Mouse (Mus musculus) small intestine, adult 2 months (tissue): Measurements from ENCODE around the gene Cox19. TPM values are rescaled to one million over a fixed set of nuclear protein-coding genes. Genes with fewer than 3 reads are reported as not detected.
A peak's percentile ranks its signal among the peaks of the same experiment; 100 is the strongest.
"Not testable (repeated sequence)": the region's sequence is repeated elsewhere in the genome, so short reads cannot be mapped to it uniquely, and the experiment has no call there.

ENCODE experiments used
- H3K27ac ChIP-seq: fragments of 200-500 bp; 2 replicates; pipeline ENCODE4 v1.5.1; 2012; ENCODE audit warnings: low read depth, low read length, control low read depth, inconsistent platforms; ENCODE audit not compliant: insufficient read depth
- H3K27me3 ChIP-seq: fragments of 200-500 bp; 2 replicates; pipeline ENCODE4 v1.6.1; 2012; ENCODE audit warnings: mild to moderate bottlenecking, moderate library complexity, low read length, inconsistent platforms; ENCODE audit not compliant: control insufficient read depth, insufficient read depth
- H3K36me3 ChIP-seq: fragments of 200-500 bp; 2 replicates; pipeline ENCODE4 v1.6.1; 2012; ENCODE audit warnings: mild to moderate bottlenecking, low read length, control low read depth, inconsistent platforms; ENCODE audit not compliant: control insufficient read depth, insufficient read depth
- H3K4me1 ChIP-seq: fragments of 200-500 bp; 2 replicates; pipeline ENCODE4 v1.6.1; 2012; ENCODE audit warnings: low read length, inconsistent platforms, mixed read lengths; ENCODE audit not compliant: control insufficient read depth, insufficient read depth, insufficient read length
- H3K4me3 ChIP-seq: fragments of 200-500 bp; 2 replicates; pipeline ENCODE4 v1.5.1; 2012; ENCODE audit warnings: low read depth, mild to moderate bottlenecking, control low read depth, inconsistent platforms, low read length, moderate library complexity
- CTCF ChIP-seq: fragments of 200-500 bp; IDR thresholded peaks from 2 replicates; pipeline ENCODE4 v1.5.1; 2012; ENCODE audit warnings: low read depth, mild to moderate bottlenecking, control low read depth, inconsistent platforms, low read length, moderate library complexity, mixed read lengths; ENCODE audit not compliant: insufficient replicate concordance, insufficient read length; ENCODE audit errors: extremely low read depth
- POLR2A ChIP-seq: fragments of 200-500 bp; IDR thresholded peaks from 2 replicates; pipeline ENCODE4 v1.6.1; 2012; ENCODE audit warnings: low read depth, mild to moderate bottlenecking, control low read depth, inconsistent platforms, low read length, moderate library complexity
- WGBS: fragments of 180-500 bp; shearing (Covaris S2); methylation state at CpG from one replicate; pipeline ENCODE4 v1.1.7; 2018; 5-methylcytosine and 5-hydroxymethylcytosine counted together
- polyA plus RNA-seq: library from polyadenylated mRNA; depleted of rRNA; stranded (reverse); fragments of >200 nt; gene quantifications from 2 replicates; pipeline ENCODE4 v1.2.3, GENCODE M21; 2012

The Cox19 gene
- polyA plus RNA-seq, 1 experiment, result 104 TPM

DNA sequence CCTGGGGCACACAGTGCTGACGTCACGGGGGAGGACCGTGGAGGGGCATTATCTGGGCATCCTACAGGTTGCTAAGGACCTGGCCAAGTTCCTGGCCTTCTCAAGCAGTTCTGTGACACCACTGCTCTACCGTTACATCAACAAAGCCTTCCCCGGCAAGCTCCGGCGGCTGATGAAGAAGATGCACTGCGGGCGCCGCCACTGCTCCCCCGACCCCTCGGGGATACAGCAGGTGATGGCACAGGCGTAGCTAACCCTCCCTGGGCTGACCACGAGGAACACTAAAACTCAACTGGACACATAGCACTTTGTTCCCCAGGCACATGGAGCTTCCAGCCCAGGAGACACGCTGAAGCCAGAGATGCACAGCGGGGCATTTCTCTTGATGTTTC is 42.0 kb upstream of the Cox19 start:
- no peaks in the 10 kb centered on the region for H3K27me3 ChIP-seq
- H3K4me3 ChIP-seq, result no peak overlapping the region
- TF ChIP-seq CTCF (no peak), POLR2A (no peak)
- H3K4me1 ChIP-seq, result peaks cover 9% of the 10 kb centered on the region
- 94% methylated on average over 16 of the region's 16 CpGs for WGBS
- H3K27ac ChIP-seq, result no peak overlapping the region
- H3K36me3 ChIP-seq, result no peaks in the 10 kb centered on the region

DNA sequence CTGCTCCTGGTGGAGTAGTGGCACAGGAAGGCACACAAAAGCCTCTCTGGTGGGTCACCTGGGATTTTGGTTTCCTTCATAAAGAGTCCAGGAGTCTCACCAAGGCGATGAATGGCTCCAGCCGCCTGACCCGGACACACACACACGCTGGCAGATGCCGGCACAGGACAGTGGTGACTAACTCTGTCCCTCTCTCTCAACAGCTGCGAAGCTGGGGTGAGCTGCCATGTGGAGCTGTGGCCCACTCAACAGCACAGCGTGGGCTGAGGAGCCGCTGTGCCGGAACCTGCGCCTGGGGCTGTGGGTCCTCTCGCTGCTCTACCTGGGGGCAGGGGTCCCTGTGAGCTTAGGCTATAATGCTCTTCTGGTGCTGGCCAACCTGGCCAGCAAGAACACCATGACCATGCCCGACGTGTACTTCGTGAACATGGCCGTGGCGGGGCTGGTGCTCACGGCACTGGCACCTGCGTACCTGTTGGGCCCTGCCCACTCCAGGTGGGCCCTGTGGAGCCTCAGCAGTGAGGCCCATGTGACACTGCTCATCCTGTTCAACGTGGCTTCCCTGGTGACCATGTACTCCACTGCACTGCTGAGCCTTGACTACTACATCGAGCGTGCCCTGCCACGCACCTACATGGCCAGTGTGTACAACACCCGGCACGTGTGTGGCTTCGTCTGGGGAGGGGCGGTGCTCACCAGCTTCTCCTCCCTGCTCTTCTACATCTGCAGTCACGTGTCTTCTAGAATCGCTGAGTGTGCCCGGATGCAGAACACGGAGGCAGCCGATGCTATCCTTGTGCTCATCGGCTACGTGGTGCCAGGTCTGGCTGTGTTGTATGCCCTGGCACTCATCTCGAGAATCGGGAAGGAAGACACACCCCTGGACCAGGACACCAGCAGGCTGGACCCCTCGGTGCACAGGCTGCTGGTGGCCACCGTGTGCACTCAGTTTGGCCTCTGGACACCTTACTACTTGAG is 41.3 kb upstream of the Cox19 start:
- H3K4me1 ChIP-seq, result peaks cover 8% of the 10 kb centered on the region
- H3K27ac ChIP-seq, result no peak overlapping the region
- H3K36me3 ChIP-seq, result no peaks in the 10 kb centered on the region
- TF ChIP-seq POLR2A (no peak), CTCF (no peak)
- H3K4me3 ChIP-seq, result no peak overlapping the region
- WGBS, result 92% methylated on average over 37 of the region's 37 CpGs
- no peaks in the 10 kb centered on the region for H3K27me3 ChIP-seq

DNA sequence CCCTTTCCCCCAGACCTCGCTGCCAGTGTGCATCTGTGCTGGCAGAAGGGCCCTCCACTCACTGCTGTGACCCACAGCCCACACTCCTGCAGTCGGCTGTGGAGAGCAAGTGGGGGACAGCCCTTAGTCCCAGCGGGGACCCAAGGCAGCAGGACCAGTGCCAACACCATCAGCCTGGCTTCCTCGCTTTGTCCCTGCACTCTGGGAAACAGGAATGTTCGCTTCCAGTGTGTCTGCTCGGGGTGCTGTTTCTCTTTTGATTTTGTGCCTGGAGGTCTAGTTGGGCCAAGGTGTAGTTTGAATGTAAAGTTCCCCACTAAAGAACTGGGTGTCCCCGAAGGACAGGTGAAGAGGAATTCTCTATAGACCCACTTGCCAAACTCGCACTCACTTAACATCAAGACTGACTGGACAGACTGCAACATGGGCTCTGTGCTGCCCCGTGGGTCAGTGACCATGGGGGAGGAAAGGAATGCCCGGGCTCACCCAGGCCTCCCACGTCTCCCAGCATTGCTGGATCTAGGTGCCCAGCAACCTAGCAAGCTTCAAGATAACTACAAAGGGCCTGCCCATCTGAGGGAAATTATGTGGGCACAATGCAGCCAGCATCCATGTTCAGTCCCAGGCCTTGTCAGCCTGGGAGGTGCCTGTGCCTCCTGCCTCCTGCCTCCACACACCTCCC is 40.2 kb upstream of the Cox19 start:
- no peaks in the 10 kb centered on the region for H3K27me3 ChIP-seq
- H3K27ac ChIP-seq, result no peak overlapping the region
- no peak for TF ChIP-seq POLR2A
- peak overlapping the region; percentile 12; the same call in 1 of the 2 replicates for H3K4me3 ChIP-seq
- H3K4me1 ChIP-seq, result peaks cover 8% of the 10 kb centered on the region
- WGBS, result 86% methylated on average over 11 of the region's 11 CpGs
- H3K36me3 ChIP-seq, result no peaks in the 10 kb centered on the region

GRCm38 (mm10) chr5:139390324-139391119 is 39.3 kb upstream of the Cox19 start:
- H3K4me1 ChIP-seq, H3K27me3 ChIP-seq, H3K4me3 ChIP-seq, H3K36me3 ChIP-seq: not testable (repeated sequence)
- H3K27ac ChIP-seq, result peak overlapping the region; percentile 47; the same call in 1 of the 2 replicates
- 83% methylated on average over 5 of the region's 5 CpGs for WGBS

- Histone ChIP-seq H3K36me3 (no peaks in the 10 kb centered on the region; the same call in 1 of the 2 replicates), H3K4me3 (no peak overlapping the region), H3K4me1 (peaks cover 9% of the 10 kb centered on the region), H3K27ac (peak overlapping the region; percentile 47), H3K27me3 (no peaks in the 10 kb centered on the region)
- WGBS, result 7% methylated on average over 6 of the region's 6 CpGs
- TF ChIP-seq CTCF (no peak), POLR2A (no peak)
These were observed 38.5 kb upstream of the Cox19 start for GRCm38 (mm10) chr5:139389676-139390061.

DNA sequence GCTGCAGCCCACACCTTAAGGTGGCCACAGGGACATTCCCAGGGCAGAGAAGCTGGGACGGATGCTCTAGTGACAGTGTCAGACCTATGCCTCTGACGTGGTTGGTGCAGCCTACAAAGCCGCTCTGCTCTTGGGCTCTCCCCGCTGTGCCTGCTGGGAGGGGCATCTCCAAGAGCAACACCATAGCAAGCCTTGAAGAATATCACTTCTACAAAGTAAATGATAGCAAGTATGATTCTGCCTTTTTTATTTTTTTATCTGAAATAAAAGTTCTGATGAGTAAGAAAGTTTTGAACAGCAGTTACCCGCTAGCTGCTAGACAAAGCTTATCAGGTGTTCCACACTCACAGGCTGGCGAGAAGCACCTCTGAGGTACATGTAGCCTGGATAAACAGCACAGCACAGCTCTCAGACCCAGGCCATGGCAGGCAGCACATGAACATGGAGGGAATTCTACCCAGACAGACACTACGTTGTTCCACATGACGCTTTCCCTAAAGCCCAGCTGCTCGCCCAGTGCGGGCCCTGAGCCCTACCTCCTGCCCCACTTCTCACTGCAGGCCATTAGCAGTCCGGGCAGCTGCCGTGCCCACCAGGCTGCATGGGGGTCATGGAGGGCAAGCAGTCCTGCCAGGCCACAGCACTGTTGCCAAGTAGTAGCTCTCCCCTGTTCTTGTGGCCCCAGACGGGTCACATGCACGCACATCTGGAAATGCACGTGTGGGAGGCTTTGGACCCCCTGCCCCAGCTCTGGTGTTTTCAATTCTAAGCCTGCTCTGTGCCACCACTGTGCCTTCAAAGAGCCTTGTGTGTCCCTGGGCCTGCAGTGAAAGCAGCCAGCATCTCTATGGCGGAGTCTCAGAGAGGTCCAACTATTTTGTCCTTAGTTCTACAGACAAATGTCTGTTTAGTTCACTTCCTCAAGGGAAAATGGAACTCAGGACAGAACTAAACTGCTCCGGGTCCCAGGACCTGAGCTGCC is 37.8 kb upstream of the Cox19 start:
- WGBS, result 80% methylated on average over 17 of the region's 17 CpGs
- H3K27ac ChIP-seq, result peak overlapping the region; percentile 46
- TF ChIP-seq CTCF (no peak), POLR2A (no peak)
- peaks cover 12% of the 10 kb centered on the region for H3K4me1 ChIP-seq
- no peak overlapping the region for H3K4me3 ChIP-seq
- H3K27me3 ChIP-seq, result no peaks in the 10 kb centered on the region
- no peaks in the 10 kb centered on the region; the same call in 1 of the 2 replicates for H3K36me3 ChIP-seq
